Mouse (Mus musculus) embryonic facial prominence, embryonic 11.5 days (tissue): ENCODE results near the gene Galnt7. TPM values are rescaled to one million over a fixed set of nuclear protein-coding genes. Genes with fewer than 3 reads are reported as not detected.

ENCODE experiments used
- ATAC-seq: fragments of 200-750 bp; cut with Nextera tagmentation; replicated peaks from 2 replicates; pipeline ENCODE4 v1.8.0; 2017; ENCODE audit warnings: low read depth; ENCODE audit not compliant: insufficient number of reproducible peaks, low FRiP score, low TSS enrichment
- DNase-seq: peaks from one replicate; pipeline ENCODE4 v3.0.0-alpha.2; 2015; ENCODE audit warnings: low spot score
- H3K27ac ChIP-seq: fragments of 300-500 bp; sonication (generic); replicated peaks from 2 replicates; pipeline ENCODE4 v1.5.1; 2014; ENCODE audit warnings: mild to moderate bottlenecking, low read depth, low read length, control low read depth
- H3K27me3 ChIP-seq: fragments of 300-500 bp; sonication (generic); 2 replicates; pipeline ENCODE4 v1.6.1; 2014; ENCODE audit warnings: mild to moderate bottlenecking, low read length, moderate library complexity, mixed read lengths; ENCODE audit not compliant: control insufficient read depth, insufficient read depth
- H3K36me3 ChIP-seq: fragments of 300-500 bp; sonication (generic); replicated peaks from 2 replicates; pipeline ENCODE4 v1.6.1; 2014; ENCODE audit warnings: low read depth, mild to moderate bottlenecking, low read length, moderate library complexity, mixed read lengths; ENCODE audit not compliant: control insufficient read depth, insufficient read depth
- H3K4me1 ChIP-seq: fragments of 300-500 bp; sonication (generic); 2 replicates; pipeline ENCODE4 v1.6.1; 2014; ENCODE audit warnings: low read length, mixed read lengths; ENCODE audit not compliant: control insufficient read depth, insufficient read depth
- H3K4me2 ChIP-seq: fragments of 300-500 bp; sonication (generic); 2 replicates; pipeline ENCODE4 v1.6.1; 2014; ENCODE audit warnings: low read depth, mild to moderate bottlenecking, control low read depth, low read length, moderate library complexity
- H3K4me3 ChIP-seq: fragments of 300-500 bp; sonication (generic); 2 replicates; pipeline ENCODE4 v1.5.1; 2014; ENCODE audit warnings: low read depth, low read length, control low read depth
- H3K9ac ChIP-seq: fragments of 300-500 bp; sonication (generic); replicated peaks from 2 replicates; pipeline ENCODE4 v1.6.1; 2014; ENCODE audit warnings: mild to moderate bottlenecking, control low read depth, low read length
- H3K9me3 ChIP-seq: fragments of 300-500 bp; sonication (generic); replicated peaks from 2 replicates; pipeline ENCODE4 v1.6.1; 2016; ENCODE audit warnings: mild to moderate bottlenecking, low read length, inconsistent platforms, mixed read lengths; ENCODE audit not compliant: control insufficient read depth
- WGBS: fragments of 180-500 bp; shearing (Covaris S2); extraction: QIAGEN DNeasy Blood & Tissue Kit; methylation state at CpG from one replicate; pipeline ENCODE4 v1.1.7; 2014; 5-methylcytosine and 5-hydroxymethylcytosine counted together
- polyA plus RNA-seq: library from polyadenylated mRNA; unstranded; fragments of >200 nt; fragmentation: Nextera tagmentation; extraction: Ambion mirVana; gene quantifications from 2 replicates; pipeline ENCODE4 v1.2.1, GENCODE M21; 2014

The Galnt7 gene
- polyA plus RNA-seq, 1 experiment from 2014 or later = 18.2 TPM

GRCm38 (mm10) chr8:57638925-57639324, 13.9 kb downstream of the Galnt7 start:
- Histone ChIP-seq H3K27ac (no peak overlapping the region), H3K4me2 (no peak overlapping the region), H3K27me3 (no peaks in the 10 kb centered on the region), H3K9me3 (no peaks in the 10 kb centered on the region), H3K36me3 (no peaks in the 10 kb centered on the region), H3K4me1 (no peaks in the 10 kb centered on the region), H3K4me3 (no peak overlapping the region), H3K9ac (no peak overlapping the region)
- WGBS = 56% methylated on average over 6 of the region's 6 CpGs
- DNase-seq = no peak
- no peak for ATAC-seq

GRCm38 (mm10) chr8:57637599-57638280, 15.1 kb downstream of the Galnt7 start:
- Histone ChIP-seq H3K27me3 (no peaks in the 10 kb centered on the region), H3K4me3 (no peak overlapping the region), H3K4me2 (no peak overlapping the region), H3K9me3 (no peaks in the 10 kb centered on the region), H3K4me1 (no peaks in the 10 kb centered on the region), H3K36me3 (no peaks in the 10 kb centered on the region), H3K27ac (no peak overlapping the region), H3K9ac (no peak overlapping the region)
- ATAC-seq (no peak), DNase-seq (no peak)
- 87% methylated on average over 15 of the region's 15 CpGs for WGBS

GRCm38 (mm10) chr8:57636698-57637097, 16.1 kb downstream of the Galnt7 start:
- H3K4me3 ChIP-seq = no peak overlapping the region
- H3K27me3 ChIP-seq = no peaks in the 10 kb centered on the region
- no peaks in the 10 kb centered on the region for H3K36me3 ChIP-seq
- 90% methylated on average over 11 of the region's 11 CpGs for WGBS
- no peaks in the 10 kb centered on the region for H3K9me3 ChIP-seq
- DNase-seq (no peak), ATAC-seq (no peak)
- no peak overlapping the region for H3K9ac ChIP-seq
- no peak overlapping the region for H3K4me2 ChIP-seq
- H3K4me1 ChIP-seq = no peaks in the 10 kb centered on the region
- H3K27ac ChIP-seq = no peak overlapping the region

- H3K9me3 ChIP-seq = no peaks in the 10 kb centered on the region
- H3K4me1 ChIP-seq = no peaks in the 10 kb centered on the region
- WGBS = 76% methylated on average over 3 of the region's 3 CpGs
- H3K4me2 ChIP-seq = no peak overlapping the region
- H3K9ac ChIP-seq = no peak overlapping the region
- no peak overlapping the region for H3K27ac ChIP-seq
- DNase-seq (no peak), ATAC-seq (no peak)
- H3K36me3 ChIP-seq = no peaks in the 10 kb centered on the region
- no peak overlapping the region for H3K4me3 ChIP-seq
- H3K27me3 ChIP-seq = no peaks in the 10 kb centered on the region
Measured at GRCm38 (mm10) chr8:57636281-57636680, 16.6 kb downstream of the Galnt7 start.

- Histone ChIP-seq H3K4me3 (no peak overlapping the region), H3K27ac (no peak overlapping the region), H3K4me1 (no peaks in the 10 kb centered on the region), H3K9ac (no peak overlapping the region), H3K4me2 (no peak overlapping the region), H3K27me3 (no peaks in the 10 kb centered on the region), H3K36me3 (no peaks in the 10 kb centered on the region), H3K9me3 (no peaks in the 10 kb centered on the region)
- DNase-seq (peak; percentile 17), ATAC-seq (no peak)
- 85% methylated on average over 7 of the region's 7 CpGs for WGBS
Measured at GRCm38 (mm10) chr8:57631780-57632179, 21.1 kb downstream of the Galnt7 start.

- H3K4me2 ChIP-seq = no peak overlapping the region
- H3K9me3 ChIP-seq = no peaks in the 10 kb centered on the region
- WGBS = 93% methylated on average over 8 of the region's 8 CpGs
- no peaks in the 10 kb centered on the region for H3K27me3 ChIP-seq
- H3K36me3 ChIP-seq = no peaks in the 10 kb centered on the region
- no peak overlapping the region for H3K27ac ChIP-seq
- DNase-seq = no peak
- no peak overlapping the region for H3K4me3 ChIP-seq
- no peak overlapping the region for H3K9ac ChIP-seq
- ATAC-seq = no peak
- H3K4me1 ChIP-seq = no peaks in the 10 kb centered on the region
Measured at GRCm38 (mm10) chr8:57630148-57630547, 22.7 kb downstream of the Galnt7 start.

GRCm38 (mm10) chr8:57628787-57629664, 23.8 kb downstream of the Galnt7 start:
- no peak overlapping the region for H3K9ac ChIP-seq
- WGBS = 86% methylated on average over 6 of the region's 6 CpGs
- DNase-seq (no peak), ATAC-seq (no peak)
- H3K4me2 ChIP-seq = no peak overlapping the region
- no peaks in the 10 kb centered on the region for H3K4me1 ChIP-seq
- H3K27me3 ChIP-seq = no peaks in the 10 kb centered on the region
- H3K27ac ChIP-seq = no peak overlapping the region
- H3K36me3 ChIP-seq = no peaks in the 10 kb centered on the region
- H3K9me3 ChIP-seq = no peaks in the 10 kb centered on the region
- no peak overlapping the region for H3K4me3 ChIP-seq
